Mouse (Mus musculus) hindbrain, embryonic 14.5 days (tissue): Measurements from ENCODE around the gene Olfr746. TPM values are rescaled to one million over a fixed set of nuclear protein-coding genes. Genes with fewer than 3 reads are reported as not detected.

Experiments used
- ATAC-seq: fragments of 200-750 bp; cut with Nextera tagmentation; 2 replicates; pipeline ENCODE4 v1.8.0; 2017; ENCODE audit warnings: moderate number of reproducible peaks, mild to moderate bottlenecking, moderate TSS enrichment, moderate library complexity; ENCODE audit not compliant: low FRiP score
- DNase-seq: peaks from one replicate; pipeline ENCODE4 v3.0.0-alpha.2; 2015; ENCODE audit warnings: low spot score
- H3K27ac ChIP-seq: fragments of 300-500 bp; sonication (generic); 2 replicates; pipeline ENCODE4 v1.5.1; 2014; ENCODE audit warnings: mild to moderate bottlenecking, moderate library complexity
- H3K27me3 ChIP-seq: fragments of 300-500 bp; sonication (generic); 2 replicates; pipeline ENCODE4 v1.6.1; 2014; ENCODE audit warnings: mild to moderate bottlenecking, low read length, mixed read lengths; ENCODE audit not compliant: control insufficient read depth, insufficient read depth
- H3K36me3 ChIP-seq: fragments of 300-500 bp; sonication (generic); replicated peaks from 2 replicates; pipeline ENCODE4 v1.6.1; 2014; ENCODE audit not compliant: control insufficient read depth, insufficient read depth
- H3K4me1 ChIP-seq: fragments of 300-500 bp; sonication (generic); replicated peaks from 2 replicates; pipeline ENCODE4 v1.6.1; 2014; ENCODE audit warnings: antibody characterized with exemption, low read length, mixed read lengths; ENCODE audit not compliant: control insufficient read depth, insufficient read depth
- H3K4me2 ChIP-seq: fragments of 300-500 bp; sonication (generic); replicated peaks from 2 replicates; pipeline ENCODE4 v1.6.1; 2014; ENCODE audit warnings: mild to moderate bottlenecking, moderate library complexity
- H3K4me3 ChIP-seq: fragments of 300-500 bp; sonication (generic); replicated peaks from 2 replicates; pipeline ENCODE4 v1.5.1; 2014; ENCODE audit warnings: mild to moderate bottlenecking, low read length
- H3K9ac ChIP-seq: fragments of 300-500 bp; sonication (generic); 2 replicates; pipeline ENCODE4 v1.6.1; 2014
- H3K9me3 ChIP-seq: fragments of 300-500 bp; sonication (generic); 2 replicates; pipeline ENCODE4 v1.6.1; 2016; ENCODE audit warnings: low read length; ENCODE audit not compliant: control insufficient read depth
- WGBS: fragments of 180-500 bp; shearing (Covaris S2); extraction: QIAGEN DNeasy Blood & Tissue Kit; methylation state at CpG from one replicate; pipeline ENCODE4 v1.1.7; 2014; 5-methylcytosine and 5-hydroxymethylcytosine counted together
- polyA plus RNA-seq: library from polyadenylated mRNA; unstranded; fragments of >200 nt; fragmentation: Nextera tagmentation; extraction: Ambion mirVana; gene quantifications from 2 replicates; pipeline ENCODE4 v1.2.1, GENCODE M21; 2014

Gene Olfr746
- polyA plus RNA-seq, result not detected in 2 replicates

DNA sequence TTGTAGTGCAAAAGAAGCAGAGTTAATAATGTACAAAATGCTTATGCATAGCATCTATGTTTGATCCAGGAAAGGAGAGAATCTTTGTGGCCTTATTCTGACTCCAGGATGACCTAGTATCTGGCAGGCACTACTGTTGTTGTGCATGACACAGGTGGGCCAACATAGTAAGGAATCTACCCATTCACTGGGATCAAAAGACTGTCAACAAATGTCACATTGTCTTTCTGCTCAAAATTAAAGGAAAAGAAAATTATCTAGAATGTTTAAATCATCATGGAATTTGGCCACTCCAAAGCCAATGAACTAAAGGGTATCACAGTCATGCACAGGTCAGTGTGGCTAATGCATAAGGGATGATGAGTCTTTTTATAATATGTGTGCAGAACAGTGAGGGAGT is at the start of gene Olfr746:
Olfr746 (plus strand) TSS at position 301 of the 400 bp plus-strand sequence.
- Histone ChIP-seq H3K27ac (no peak within 1 kb of the TSS), H3K27me3 (no peaks in the 10 kb centered on the region), H3K4me2 (no peak within 1 kb of the TSS), H3K9me3 (0 out of 2 replicates have a peak, but pooled peaks cover 7% of the 10 kb centered on the region), H3K4me1 (no peaks in the 10 kb centered on the region), H3K9ac (no peak within 1 kb of the TSS), H3K36me3 (no peaks in the 10 kb centered on the region), H3K4me3 (no peak within 1 kb of the TSS)
- no peak for DNase-seq
- no peak for ATAC-seq

DNA sequence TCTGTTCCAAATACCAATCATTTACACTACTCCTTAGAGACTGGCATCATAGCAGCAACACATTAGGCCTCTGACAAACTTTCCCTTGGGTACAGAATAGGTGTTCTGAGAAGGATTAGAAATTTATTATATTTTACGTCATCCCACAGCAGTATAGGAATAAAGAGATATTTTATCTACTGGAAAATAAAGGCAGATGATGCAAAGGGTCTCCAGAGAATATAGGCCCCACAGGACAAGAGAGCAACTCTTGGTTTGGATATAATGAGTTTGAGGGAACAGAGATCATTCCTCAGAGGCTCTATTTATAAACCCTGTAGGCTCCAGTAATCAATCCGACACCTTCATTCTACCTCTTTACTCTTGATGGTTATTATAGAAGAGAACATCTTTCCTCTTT is 32.3 kb upstream of the Olfr746 start, which contains the start of gene Olfr744:
Olfr744 (plus strand) TSS at position 301 of the 400 bp plus-strand sequence.
- ATAC-seq, result no peak
- WGBS, result 95% methylated on average over 2 of the region's 2 CpGs

DNA sequence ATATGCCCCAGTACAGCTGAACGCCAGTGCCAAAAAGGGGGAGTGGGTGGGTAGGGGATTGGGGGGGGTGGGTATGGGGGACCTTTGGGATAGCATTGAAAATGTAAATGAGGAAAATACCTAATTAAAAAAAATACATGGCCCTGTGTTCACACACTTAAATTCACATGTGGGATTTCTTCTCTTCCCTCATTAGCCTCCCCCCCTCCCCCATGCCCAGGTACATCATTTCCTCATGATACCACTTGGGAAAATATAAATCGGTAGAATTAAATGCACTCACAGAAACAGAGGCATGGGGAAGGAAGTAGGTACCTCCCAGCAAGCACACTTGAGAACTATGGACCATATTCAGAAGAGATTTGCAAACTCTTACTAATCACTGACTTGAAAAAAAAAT is 7.8 kb upstream of the Olfr746 start, which contains the start of gene Olfr745:
Olfr745 (plus strand) TSS at position 301 of the 400 bp plus-strand sequence.
- Histone ChIP-seq H3K27ac (no peak within 1 kb of the TSS), H3K9me3 (0 out of 2 replicates have a peak, but pooled peaks cover 3% of the 10 kb centered on the region), H3K27me3 (no peaks in the 10 kb centered on the region), H3K4me1 (no peaks in the 10 kb centered on the region), H3K9ac (no peak within 1 kb of the TSS), H3K4me2 (no peak within 1 kb of the TSS), H3K36me3 (no peaks in the 10 kb centered on the region), H3K4me3 (no peak within 1 kb of the TSS)
- WGBS, result 84% methylated on average over 2 of the region's 2 CpGs
- DNase-seq, result no peak
- no peak for ATAC-seq

More for the DNA sequence above, 32.3 kb upstream of the Olfr746 start, which contains the start of gene Olfr744:
- H3K36me3 ChIP-seq, result no peaks in the 10 kb centered on the region
- H3K4me2 ChIP-seq, result no peak within 1 kb of the TSS
- no peaks in the 10 kb centered on the region for H3K27me3 ChIP-seq
- H3K4me3 ChIP-seq, result no peak within 1 kb of the TSS
- no peaks in the 10 kb centered on the region for H3K4me1 ChIP-seq
- no peak within 1 kb of the TSS for H3K9ac ChIP-seq
- H3K27ac ChIP-seq, result no peak within 1 kb of the TSS
- DNase-seq, result no peak
- H3K9me3 ChIP-seq, result 0 out of 2 replicates have a peak, but pooled peaks cover 5% of the 10 kb centered on the region

DNA sequence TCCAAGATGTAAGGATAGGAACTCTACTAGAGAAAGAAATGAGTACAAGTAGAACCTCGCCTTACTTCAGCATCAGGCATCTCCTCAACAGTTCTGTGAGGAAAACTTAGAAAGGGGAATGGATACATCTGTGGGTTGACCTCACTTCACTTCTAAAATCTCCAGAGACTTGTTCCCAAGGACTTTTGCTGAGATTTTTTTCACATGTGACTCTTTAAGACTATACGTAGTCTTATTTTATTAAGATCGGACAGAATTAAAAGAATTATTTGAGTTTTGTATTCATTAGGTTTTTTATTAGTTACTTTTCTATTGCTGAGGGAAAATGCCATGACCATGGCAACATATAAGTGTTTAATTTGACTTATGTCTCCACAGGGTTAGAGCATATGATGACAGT is 46.2 kb downstream of the Olfr746 start, which contains the start of gene Olfr747:
Olfr747 (minus strand) TSS at position 101 of the 400 bp plus-strand sequence.
- H3K4me1 ChIP-seq, result no peaks in the 10 kb centered on the region
- no peaks in the 10 kb centered on the region for H3K9me3 ChIP-seq
- ATAC-seq (no peak), DNase-seq (no peak)
- H3K4me2 ChIP-seq, result no peak within 1 kb of the TSS
- no peak within 1 kb of the TSS for H3K4me3 ChIP-seq
- 96% methylated on average over 3 of the region's 3 CpGs for WGBS
- H3K9ac ChIP-seq, result no peak within 1 kb of the TSS
- H3K36me3 ChIP-seq, result no peaks in the 10 kb centered on the region
- H3K27me3 ChIP-seq, result no peaks in the 10 kb centered on the region
- no peak within 1 kb of the TSS for H3K27ac ChIP-seq

Other genes starting within 250 kb of the Olfr746 start
- not detected in 2 replicates for gene Olfr738, start 239.5 kb upstream of the Olfr746 start, polyA plus RNA-seq
- not detected in 2 replicates for gene Olfr739, start 228.5 kb upstream of the Olfr746 start, polyA plus RNA-seq
- not detected in 2 replicates for gene Olfr740, start 201.5 kb upstream of the Olfr746 start, polyA plus RNA-seq
- gene Olfr741, start 174.3 kb upstream of the Olfr746 start, polyA plus RNA-seq, result not detected in 2 replicates
- gene Olfr742, start 143.5 kb upstream of the Olfr746 start, polyA plus RNA-seq, result not detected in 2 replicates
- not detected in 2 replicates for gene Olfr743, start 125.2 kb upstream of the Olfr746 start, polyA plus RNA-seq
- gene Olfr744, start 32.2 kb upstream of the Olfr746 start, polyA plus RNA-seq, result not detected in 2 replicates
- not detected in 2 replicates for gene Olfr745, start 7.7 kb upstream of the Olfr746 start, polyA plus RNA-seq
- gene Olfr747, start 46.1 kb downstream of the Olfr746 start, polyA plus RNA-seq, result not detected in 2 replicates
- not detected in 2 replicates for gene Olfr748, start 60.3 kb downstream of the Olfr746 start, polyA plus RNA-seq
- gene Olfr749, start 98.0 kb downstream of the Olfr746 start, polyA plus RNA-seq, result not detected in 2 replicates
- 122 and 123 TPM in 2 replicates for gene Ttc5, start 138.4 kb downstream of the Olfr746 start, polyA plus RNA-seq
- not detected in 2 replicates for gene Ccnb1ip1, start 160.6 kb downstream of the Olfr746 start, polyA plus RNA-seq
- gene Parp2, start 160.8 kb downstream of the Olfr746 start, polyA plus RNA-seq, result 40.7 and 40.9 TPM in 2 replicates
- gene Tep1, start 223.5 kb downstream of the Olfr746 start, polyA plus RNA-seq, result 3.3 TPM in 2 replicates